Mouse (Mus musculus) hindbrain, embryonic 13.5 days (tissue): ENCODE data around the gene Prph2. TPM values are rescaled to one million over a fixed set of nuclear protein-coding genes. Genes with fewer than 3 reads are reported as not detected.

Experiments used
- ATAC-seq: fragments of 200-750 bp; cut with Nextera tagmentation; 2 replicates; pipeline ENCODE4 v1.8.0; 2017; ENCODE audit warnings: moderate TSS enrichment; ENCODE audit not compliant: low FRiP score
- H3K27ac ChIP-seq: fragments of 300-500 bp; sonication (generic); 2 replicates; pipeline ENCODE4 v1.5.1; 2015; ENCODE audit warnings: inconsistent platforms, mild to moderate bottlenecking, moderate library complexity
- H3K27me3 ChIP-seq: fragments of 300-500 bp; sonication (generic); 2 replicates; pipeline ENCODE4 v1.6.1; 2015; ENCODE audit warnings: mild to moderate bottlenecking, inconsistent platforms
- H3K36me3 ChIP-seq: fragments of 300-500 bp; sonication (generic); 2 replicates; pipeline ENCODE4 v1.6.1; 2015; ENCODE audit warnings: mild to moderate bottlenecking, inconsistent platforms
- H3K4me1 ChIP-seq: fragments of 300-500 bp; sonication (generic); replicated peaks from 2 replicates; pipeline ENCODE4 v1.6.1; 2015; ENCODE audit warnings: inconsistent platforms
- H3K4me2 ChIP-seq: fragments of 300-500 bp; sonication (generic); 2 replicates; pipeline ENCODE4 v1.6.1; 2015; ENCODE audit warnings: inconsistent platforms, mild to moderate bottlenecking, moderate library complexity
- H3K4me3 ChIP-seq: fragments of 300-500 bp; sonication (generic); 2 replicates; pipeline ENCODE4 v1.5.1; 2015; ENCODE audit warnings: mild to moderate bottlenecking, inconsistent platforms
- H3K9ac ChIP-seq: fragments of 300-500 bp; sonication (generic); 2 replicates; pipeline ENCODE4 v1.6.1; 2015; ENCODE audit warnings: mild to moderate bottlenecking, inconsistent platforms
- H3K9me3 ChIP-seq: fragments of 300-500 bp; sonication (generic); 2 replicates; pipeline ENCODE4 v1.6.1; 2016; ENCODE audit warnings: inconsistent platforms
- WGBS: fragments of 180-500 bp; shearing (Covaris S2); methylation state at CpG from one replicate; pipeline ENCODE4 v1.1.7; 2015; 5-methylcytosine and 5-hydroxymethylcytosine counted together
- polyA plus RNA-seq: library from polyadenylated mRNA; unstranded; fragments of >200 nt; fragmentation: Nextera tagmentation; extraction: Ambion mirVana; gene quantifications from 2 replicates; pipeline ENCODE4 v1.2.1, GENCODE M21; 2015

The Prph2 gene
- polyA plus RNA-seq, 1 experiment from 2014 or later = not detected

DNA sequence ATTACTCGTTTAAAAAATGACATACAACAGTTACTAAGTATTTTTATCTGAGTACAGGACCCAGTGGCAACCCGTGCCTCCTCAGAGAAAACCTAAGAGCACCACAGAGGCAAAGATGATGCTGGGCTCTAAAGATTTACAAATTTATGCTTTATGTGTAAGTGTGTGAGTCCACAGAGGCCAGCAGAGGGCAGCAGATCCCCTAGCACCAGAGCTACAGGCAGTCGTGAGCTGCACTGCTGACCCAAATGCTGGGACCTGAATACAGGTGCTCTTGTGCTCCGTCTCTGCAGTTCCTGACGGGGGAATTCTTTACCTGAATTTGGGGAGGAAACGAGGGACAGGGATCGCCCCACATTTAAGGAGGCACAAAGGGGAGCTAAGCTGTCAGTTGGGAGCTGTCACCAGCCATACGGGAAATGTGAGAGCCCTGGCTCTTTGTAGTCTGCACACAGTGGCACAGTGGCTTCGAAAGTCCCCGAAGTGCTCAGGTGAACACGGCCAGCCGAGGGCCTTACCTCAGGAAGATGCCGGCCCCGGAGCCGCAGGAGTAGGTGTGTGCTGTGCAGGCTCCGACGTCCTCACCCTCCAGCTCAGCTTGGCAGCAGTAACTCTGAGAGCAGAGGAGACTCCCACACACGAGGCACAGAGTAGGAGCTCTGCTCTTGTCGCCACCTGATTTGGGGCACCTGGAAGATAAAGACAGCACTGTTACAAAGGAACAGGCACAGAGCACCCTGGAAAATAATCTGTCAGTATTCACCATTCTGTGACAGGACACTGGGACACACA is 23.5 kb downstream of the Prph2 start:
- H3K4me3 ChIP-seq = no peak overlapping the region
- H3K4me2 ChIP-seq = no peak overlapping the region
- H3K9me3 ChIP-seq = no peaks in the 10 kb centered on the region
- no peaks in the 10 kb centered on the region for H3K27me3 ChIP-seq
- no peaks in the 10 kb centered on the region for H3K4me1 ChIP-seq
- peaks cover 98% of the 10 kb centered on the region for H3K36me3 ChIP-seq
- no peak for ATAC-seq
- no peak overlapping the region for H3K9ac ChIP-seq
- no peak overlapping the region for H3K27ac ChIP-seq
- 85% methylated on average over 19 of the region's 19 CpGs for WGBS

DNA sequence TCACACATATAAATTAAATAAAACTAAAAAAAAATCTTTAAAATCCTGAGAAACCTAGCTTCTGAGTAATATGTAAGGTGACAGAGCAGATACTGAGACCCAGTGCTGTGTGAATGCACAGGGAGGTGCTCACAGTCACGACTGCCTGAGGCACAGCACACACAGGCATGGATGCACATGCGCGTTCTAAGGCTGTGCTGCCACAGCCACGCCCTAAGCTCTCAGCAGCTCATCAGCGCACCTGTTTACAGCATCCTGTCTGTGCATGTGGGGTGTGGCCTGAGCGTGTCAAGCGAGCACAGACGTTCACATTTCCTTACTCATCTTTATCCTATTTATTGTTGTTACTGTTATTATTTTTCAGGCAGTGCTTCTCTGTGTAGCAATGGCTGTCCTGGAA is 30.2 kb downstream of the Prph2 start:
- Histone ChIP-seq H3K27ac (no peak overlapping the region), H3K4me2 (no peak overlapping the region), H3K4me1 (no peaks in the 10 kb centered on the region), H3K4me3 (no peak overlapping the region), H3K36me3 (peaks cover 99% of the 10 kb centered on the region), H3K9ac (no peak overlapping the region), H3K27me3 (no peaks in the 10 kb centered on the region), H3K9me3 (no peaks in the 10 kb centered on the region)
- WGBS = 94% methylated on average over 8 of the region's 8 CpGs
- ATAC-seq = no peak

DNA sequence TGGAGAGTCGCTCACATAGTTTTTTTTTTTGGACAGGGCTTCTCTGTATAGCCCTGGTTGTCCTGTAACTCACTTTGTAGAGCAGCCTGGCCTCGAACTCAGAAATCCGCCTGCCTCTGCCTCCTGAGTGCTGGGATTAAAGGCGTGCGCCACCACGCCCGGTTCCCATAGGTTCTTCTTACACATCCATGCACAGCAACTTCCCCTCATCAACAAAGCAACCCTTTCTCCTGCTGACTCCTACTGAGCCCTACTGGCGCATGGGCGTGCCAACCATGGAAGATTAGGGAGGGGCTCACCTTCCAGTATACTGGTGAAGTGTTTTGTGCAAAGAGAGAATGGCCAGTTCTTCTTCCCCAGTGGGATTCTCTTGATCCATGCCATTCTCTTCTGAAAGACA is 32.2 kb downstream of the Prph2 start:
- no peaks in the 10 kb centered on the region for H3K4me1 ChIP-seq
- no peak for ATAC-seq
- H3K9me3 ChIP-seq = no peaks in the 10 kb centered on the region
- H3K27me3 ChIP-seq = no peaks in the 10 kb centered on the region
- H3K27ac ChIP-seq = no peak overlapping the region
- H3K9ac ChIP-seq = no peak overlapping the region
- H3K4me2 ChIP-seq = no peak overlapping the region
- H3K36me3 ChIP-seq = peaks cover 97% of the 10 kb centered on the region
- no peak overlapping the region for H3K4me3 ChIP-seq
- 97% methylated on average over 9 of the region's 9 CpGs for WGBS

DNA sequence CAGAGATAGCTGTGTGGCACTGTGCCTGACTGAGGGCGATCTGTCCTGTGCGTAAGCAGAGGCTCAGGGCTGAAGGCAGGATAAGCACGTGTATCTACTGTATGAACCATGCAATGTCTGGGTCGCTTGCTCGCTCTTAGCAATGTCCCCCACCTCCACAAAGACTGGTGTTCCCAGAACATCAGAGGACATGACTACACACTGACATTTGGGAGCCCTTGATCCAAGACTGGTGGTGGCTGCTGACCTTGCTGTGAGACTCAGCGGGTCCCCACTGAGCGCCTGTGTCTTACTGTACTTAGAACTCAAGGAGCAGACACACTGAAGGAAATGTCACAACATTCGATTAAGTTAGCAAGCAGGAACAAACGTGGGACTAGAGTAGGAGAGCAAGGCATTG is 36.0 kb downstream of the Prph2 start:
- H3K9me3 ChIP-seq = no peaks in the 10 kb centered on the region
- H3K4me2 ChIP-seq = no peak overlapping the region
- H3K4me1 ChIP-seq = no peaks in the 10 kb centered on the region
- no peak overlapping the region for H3K4me3 ChIP-seq
- no peak for ATAC-seq
- 97% methylated on average over 9 of the region's 9 CpGs for WGBS
- H3K36me3 ChIP-seq = peaks cover 82% of the 10 kb centered on the region
- H3K9ac ChIP-seq = no peak overlapping the region
- H3K27me3 ChIP-seq = no peaks in the 10 kb centered on the region
- H3K27ac ChIP-seq = no peak overlapping the region

DNA sequence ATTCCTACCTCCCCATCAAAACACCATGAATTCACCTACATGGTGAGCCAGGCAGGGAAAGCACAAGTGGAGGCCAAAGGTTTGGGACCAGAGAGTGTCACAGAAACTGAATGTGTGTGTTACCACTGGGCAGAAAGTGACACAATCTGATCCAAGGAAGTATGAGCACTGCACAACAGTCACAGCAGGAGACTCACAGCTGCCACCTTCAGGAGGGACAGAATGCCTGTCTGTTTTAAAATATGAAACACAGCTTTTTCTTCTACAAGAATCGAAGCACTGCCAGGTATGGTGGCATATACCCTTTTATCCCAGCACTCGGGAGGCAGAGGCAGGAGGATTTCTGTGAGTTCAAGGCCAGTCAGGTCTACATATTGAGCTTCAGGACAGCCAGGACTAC is 47.8 kb downstream of the Prph2 start:
- ATAC-seq = no peak
- 93% methylated on average over 2 of the region's 2 CpGs for WGBS

DNA sequence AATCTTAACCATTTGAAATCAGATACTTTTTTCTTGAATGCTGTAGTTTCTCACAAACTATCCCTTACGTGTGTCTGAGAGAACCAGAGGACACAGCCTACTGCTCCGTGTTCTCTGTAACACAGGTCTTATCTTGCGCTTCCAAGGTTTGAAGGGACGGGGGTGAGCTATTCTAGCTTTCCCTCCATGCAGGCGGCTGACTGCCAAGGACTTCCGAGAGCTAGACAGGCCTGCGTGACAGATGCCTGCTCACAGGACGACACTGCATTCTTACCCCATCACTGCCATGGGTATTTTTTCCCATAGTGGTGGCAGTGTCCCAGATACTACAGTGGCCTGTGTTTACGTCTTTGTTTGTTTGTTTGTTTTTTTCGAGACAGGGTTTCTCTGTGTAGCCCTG is 50.0 kb downstream of the Prph2 start:
- Histone ChIP-seq H3K4me3 (no peak overlapping the region), H3K27me3 (no peaks in the 10 kb centered on the region), H3K9me3 (no peaks in the 10 kb centered on the region), H3K4me2 (no peak overlapping the region), H3K4me1 (no peaks in the 10 kb centered on the region), H3K9ac (no peak overlapping the region), H3K27ac (no peak overlapping the region), H3K36me3 (peaks cover 100% of the 10 kb centered on the region)
- no peak for ATAC-seq
- WGBS = 93% methylated on average over 10 of the region's 10 CpGs

More for the DNA sequence above, 47.8 kb downstream of the Prph2 start:
- peaks cover 99% of the 10 kb centered on the region for H3K36me3 ChIP-seq
- H3K4me1 ChIP-seq = no peaks in the 10 kb centered on the region
- H3K27me3 ChIP-seq = no peaks in the 10 kb centered on the region
- H3K27ac ChIP-seq = no peak overlapping the region
- H3K9ac ChIP-seq = no peak overlapping the region
- no peak overlapping the region for H3K4me3 ChIP-seq
- no peaks in the 10 kb centered on the region for H3K9me3 ChIP-seq
- no peak overlapping the region for H3K4me2 ChIP-seq

DNA sequence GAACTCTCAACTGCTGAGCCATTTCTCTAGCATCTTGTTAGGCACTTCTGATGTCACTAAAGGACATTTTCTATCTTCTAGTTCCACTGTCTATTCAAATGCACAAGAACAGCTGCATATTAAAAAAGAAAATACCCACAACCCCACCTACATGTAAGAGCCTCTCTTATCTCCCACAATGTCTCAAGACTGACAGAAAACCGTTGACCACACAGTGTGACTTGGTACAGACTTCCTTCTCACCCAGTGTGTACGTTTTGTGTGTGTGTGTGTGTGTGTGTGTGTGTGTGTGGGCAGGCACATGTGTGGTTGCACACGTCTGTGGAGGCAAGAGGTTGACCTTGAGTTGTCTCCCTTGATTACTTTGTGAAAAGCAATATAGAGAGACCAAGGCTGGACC is 51.9 kb downstream of the Prph2 start:
- H3K27me3 ChIP-seq = no peaks in the 10 kb centered on the region
- H3K9me3 ChIP-seq = no peaks in the 10 kb centered on the region
- no peaks in the 10 kb centered on the region for H3K4me1 ChIP-seq
- 73% methylated on average over 3 of the region's 3 CpGs for WGBS
- no peak overlapping the region for H3K4me3 ChIP-seq
- peaks cover 100% of the 10 kb centered on the region for H3K36me3 ChIP-seq
- no peak overlapping the region for H3K27ac ChIP-seq
- no peak overlapping the region for H3K4me2 ChIP-seq
- no peak for ATAC-seq
- H3K9ac ChIP-seq = no peak overlapping the region

DNA sequence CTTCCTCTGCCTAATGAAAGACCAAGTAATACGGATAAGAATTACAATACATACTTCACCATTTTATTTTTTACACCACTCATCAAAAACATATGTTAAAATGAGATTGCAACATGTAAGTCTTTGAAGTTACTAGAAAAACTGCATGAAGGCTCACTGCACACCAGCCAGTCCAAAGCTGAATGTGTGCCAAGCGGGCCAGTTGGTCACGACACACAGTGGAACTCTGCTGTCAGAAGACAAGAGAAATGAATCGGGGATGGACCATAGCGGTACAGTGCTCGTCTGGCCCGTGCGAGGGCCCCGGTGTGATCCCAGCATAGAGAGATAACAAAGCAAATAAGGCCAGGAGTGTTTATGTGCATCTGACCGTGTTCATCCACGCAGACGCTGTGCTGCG is 52.9 kb downstream of the Prph2 start:
- Histone ChIP-seq H3K36me3 (peaks cover 100% of the 10 kb centered on the region), H3K4me3 (no peak overlapping the region), H3K9me3 (no peaks in the 10 kb centered on the region), H3K4me2 (no peak overlapping the region), H3K27ac (no peak overlapping the region), H3K9ac (no peak overlapping the region), H3K4me1 (no peaks in the 10 kb centered on the region), H3K27me3 (no peaks in the 10 kb centered on the region)
- ATAC-seq = no peak
- 86% methylated on average over 13 of the region's 13 CpGs for WGBS

DNA sequence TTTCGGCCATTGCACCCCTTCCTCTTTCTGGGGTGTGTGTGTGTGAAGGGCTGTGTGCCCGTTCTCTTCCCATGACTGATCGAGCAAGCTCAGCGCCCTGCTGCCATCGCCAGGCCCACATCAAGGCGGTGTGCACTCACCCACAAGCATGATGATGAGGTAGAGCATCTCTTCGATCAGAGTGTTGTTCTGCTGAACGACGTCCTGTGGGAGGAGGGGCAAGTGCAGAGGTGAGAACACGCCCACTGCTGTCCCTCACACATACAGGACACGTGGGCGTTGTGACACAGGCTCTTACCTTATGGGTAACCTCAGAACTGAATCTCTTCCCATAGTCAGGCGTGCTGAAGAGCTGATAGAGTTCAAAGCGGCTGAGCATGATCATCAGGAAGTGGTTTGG is 56.6 kb downstream of the Prph2 start:
- no peaks in the 10 kb centered on the region for H3K4me1 ChIP-seq
- H3K4me3 ChIP-seq = no peak overlapping the region
- H3K9me3 ChIP-seq = no peaks in the 10 kb centered on the region
- H3K9ac ChIP-seq = no peak overlapping the region
- H3K27ac ChIP-seq = no peak overlapping the region
- WGBS = 95% methylated on average over 14 of the region's 14 CpGs
- ATAC-seq = no peak
- H3K36me3 ChIP-seq = peaks cover 98% of the 10 kb centered on the region
- H3K4me2 ChIP-seq = no peak overlapping the region
- no peaks in the 10 kb centered on the region for H3K27me3 ChIP-seq

DNA sequence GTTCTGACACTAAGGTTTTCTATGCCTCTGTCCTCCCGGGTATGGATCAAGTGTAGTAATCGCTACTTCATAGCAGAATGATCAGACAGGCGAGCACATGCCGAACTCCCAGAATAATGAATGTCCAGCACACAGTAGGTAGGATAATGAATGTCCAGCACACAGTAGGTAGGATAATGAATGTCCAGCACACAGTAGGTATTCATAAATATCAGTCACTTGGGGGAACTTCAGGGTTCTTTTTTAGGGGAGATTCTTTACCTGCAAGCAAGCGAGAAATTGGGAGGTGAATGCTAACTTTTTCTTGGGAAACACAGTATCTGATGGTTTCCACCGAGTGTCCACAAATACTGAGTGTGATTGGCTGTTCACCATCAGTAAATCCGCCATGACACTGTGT is 62.3 kb downstream of the Prph2 start:
- H3K4me1 ChIP-seq = no peaks in the 10 kb centered on the region
- no peak overlapping the region for H3K27ac ChIP-seq
- 95% methylated on average over 7 of the region's 7 CpGs for WGBS
- 0 out of 2 replicates have a peak, but pooled peaks cover 6% of the 10 kb centered on the region for H3K9me3 ChIP-seq
- no peak for ATAC-seq
- H3K4me2 ChIP-seq = no peak overlapping the region
- H3K36me3 ChIP-seq = peaks cover 97% of the 10 kb centered on the region
- H3K27me3 ChIP-seq = no peaks in the 10 kb centered on the region
- H3K4me3 ChIP-seq = no peak overlapping the region
- no peak overlapping the region for H3K9ac ChIP-seq

Other genes with a start within 250 kb of the Prph2 start
- gene Rrp36, start 236.1 kb upstream of the Prph2 start, polyA plus RNA-seq = 52.3 and 56.2 TPM in 2 replicates
- 257 and 261 TPM in 2 replicates for gene Mea1, start 231.7 kb upstream of the Prph2 start, polyA plus RNA-seq
- 162 and 164 TPM in 2 replicates for gene Klhdc3, start 229.5 kb upstream of the Prph2 start, polyA plus RNA-seq
- 78.2 and 79.7 TPM in 2 replicates for gene Ppp2r5d, start 205.3 kb upstream of the Prph2 start, polyA plus RNA-seq
- gene Pex6, start 199.0 kb upstream of the Prph2 start, polyA plus RNA-seq = 24.4 and 24.7 TPM in 2 replicates
- gene Gnmt, start 181.3 kb upstream of the Prph2 start, polyA plus RNA-seq = 0.90 and 1.5 TPM in 2 replicates
- gene Cnpy3, start 158.2 kb upstream of the Prph2 start, polyA plus RNA-seq = 66.1 and 67.1 TPM in 2 replicates
- gene Ptcra, start 146.7 kb upstream of the Prph2 start, polyA plus RNA-seq = 0.26 and 0.40 TPM in 2 replicates
- gene 2310039H08Rik, start 137.8 kb upstream of the Prph2 start, polyA plus RNA-seq = 49.4 and 58.4 TPM in 2 replicates
- gene Rpl7l1, start 127.8 kb upstream of the Prph2 start, polyA plus RNA-seq = 92.8 and 113 TPM in 2 replicates
- gene Bicral, start 52.0 kb upstream of the Prph2 start, polyA plus RNA-seq = 5.9 and 7.8 TPM in 2 replicates
- gene Tbcc, start 19.8 kb upstream of the Prph2 start, polyA plus RNA-seq = 58.7 and 63.7 TPM in 2 replicates
- gene Ubr2, start 100.1 kb downstream of the Prph2 start, polyA plus RNA-seq = 14.8 and 16.2 TPM in 2 replicates